Mouse (Mus musculus): ENCODE measurements around the gene Cox7a1. TPM values are rescaled to one million over a fixed set of nuclear protein-coding genes. Genes with fewer than 3 reads are reported as not detected.

Gene Cox7a1
- polyA plus RNA-seq, 1 experiment = 6.8 TPM

DNA sequence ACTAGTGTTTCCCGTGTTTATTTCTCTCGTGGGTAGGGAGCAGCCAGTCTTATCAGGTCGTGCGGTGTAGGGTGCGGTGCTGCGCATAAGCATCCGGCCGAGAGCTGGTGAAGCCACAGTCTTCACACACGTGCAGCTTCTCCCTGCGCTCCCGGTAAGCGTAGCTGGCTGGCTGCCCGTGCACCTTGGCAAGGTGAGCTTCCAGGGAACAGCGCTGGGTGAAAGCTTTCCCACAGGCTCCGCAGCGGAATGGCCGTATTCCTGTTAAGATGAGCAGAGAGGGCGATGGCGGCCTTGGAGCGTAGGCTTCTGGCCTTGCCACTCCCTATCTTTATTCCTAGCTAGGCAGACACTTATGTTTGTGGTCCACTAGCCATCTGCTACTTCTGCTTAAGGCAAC, 49.4 kb downstream of the Cox7a1 start:
- WGBS = 87% methylated on average over 20 of the region's 20 CpGs
- Histone ChIP-seq H3K27ac (ENCODE audit: control insufficient read depth, insufficient read depth, low read depth, low read length, poor library complexity) (no peak overlapping the region), H3K4me1 (ENCODE audit: control insufficient read depth, insufficient read depth, low read length) (peaks cover 1% of the 10 kb centered on the region; the same call in 1 of the 2 replicates), H3K4me3 (replicated peaks; ENCODE audit: control insufficient read depth, low read depth, low read length) (no peak overlapping the region)
- TF ChIP-seq CTCF (IDR thresholded peaks at IDR 0.05; ENCODE audit: control insufficient read depth, insufficient read depth, low read length) (no peak), POLR2A (IDR thresholded peaks at IDR 0.05; ENCODE audit: borderline replicate concordance, control insufficient read depth, low read depth, low read length) (no peak)

DNA sequence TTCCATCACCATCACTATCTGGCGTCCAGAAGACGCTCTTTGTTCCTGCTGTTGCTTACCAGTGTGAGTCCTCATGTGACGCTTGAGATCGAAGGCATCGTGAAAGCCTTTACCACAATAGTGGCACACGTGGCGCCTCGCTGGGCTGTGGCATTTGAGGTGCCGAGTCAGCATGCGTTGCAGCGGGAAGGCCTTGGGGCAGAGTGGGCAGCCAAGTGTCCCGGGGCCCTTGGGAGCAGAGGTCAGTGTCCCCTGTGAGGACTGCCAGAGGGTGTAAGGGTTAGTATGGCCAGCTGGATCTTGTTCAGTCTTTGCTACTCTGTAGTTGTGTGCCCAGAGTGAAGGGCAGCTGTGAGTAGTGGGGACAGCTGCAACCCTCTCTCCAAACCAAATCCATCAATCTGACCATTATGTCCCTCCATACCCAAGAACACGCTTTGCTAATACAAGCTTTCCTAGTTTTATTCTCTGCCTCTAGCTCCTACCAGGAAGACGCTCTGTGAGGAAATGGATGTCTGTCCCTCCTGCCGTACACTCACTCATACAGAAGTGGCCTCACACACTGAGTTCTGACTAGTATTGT, 50.4 kb downstream of the Cox7a1 start:
- Histone ChIP-seq H3K4me3 (replicated peaks; ENCODE audit: control insufficient read depth, low read depth, low read length) (no peak overlapping the region), H3K27ac (ENCODE audit: control insufficient read depth, insufficient read depth, low read depth, low read length, poor library complexity) (no peak overlapping the region), H3K4me1 (ENCODE audit: control insufficient read depth, insufficient read depth, low read length) (peaks cover 1% of the 10 kb centered on the region; the same call in 1 of the 2 replicates)
- WGBS = 89% methylated on average over 15 of the region's 15 CpGs
- TF ChIP-seq POLR2A (IDR thresholded peaks at IDR 0.05; ENCODE audit: borderline replicate concordance, control insufficient read depth, low read depth, low read length) (no peak), CTCF (IDR thresholded peaks at IDR 0.05; ENCODE audit: control insufficient read depth, insufficient read depth, low read length) (no peak)

DNA sequence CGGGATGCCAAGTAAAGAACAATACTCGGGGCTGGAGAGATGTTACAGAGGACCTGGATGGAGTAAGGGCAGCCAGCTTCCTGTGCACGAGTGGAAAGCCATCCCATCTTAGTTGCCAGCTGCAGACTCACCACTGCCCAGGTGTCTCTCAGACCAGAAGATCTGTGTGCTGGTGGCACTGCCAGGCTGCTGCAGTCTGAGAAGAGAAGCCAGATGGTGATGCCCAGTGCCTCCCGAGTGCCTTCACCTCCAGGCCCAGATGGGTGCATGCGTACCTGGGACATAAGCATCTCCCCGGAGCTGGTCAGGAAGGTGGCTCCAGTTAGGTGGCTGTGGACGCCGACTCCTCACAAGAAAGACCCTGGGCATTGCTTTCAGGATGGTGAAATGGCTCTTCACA, 51.1 kb downstream of the Cox7a1 start:
- H3K27ac ChIP-seq (ENCODE audit: control insufficient read depth, insufficient read depth, low read depth, low read length, poor library complexity) = no peak overlapping the region
- no peak for TF ChIP-seq POLR2A (IDR thresholded peaks at IDR 0.05; ENCODE audit: borderline replicate concordance, control insufficient read depth, low read depth, low read length)
- no peak for TF ChIP-seq CTCF (IDR thresholded peaks at IDR 0.05; ENCODE audit: control insufficient read depth, insufficient read depth, low read length)
- 84% methylated on average over 8 of the region's 8 CpGs for whole genome bisulfite sequencing
- H3K4me3 ChIP-seq (replicated peaks; ENCODE audit: control insufficient read depth, low read depth, low read length) = no peak overlapping the region
- H3K4me1 ChIP-seq (ENCODE audit: control insufficient read depth, insufficient read depth, low read length) = peaks cover 1% of the 10 kb centered on the region; the same call in 1 of the 2 replicates

DNA sequence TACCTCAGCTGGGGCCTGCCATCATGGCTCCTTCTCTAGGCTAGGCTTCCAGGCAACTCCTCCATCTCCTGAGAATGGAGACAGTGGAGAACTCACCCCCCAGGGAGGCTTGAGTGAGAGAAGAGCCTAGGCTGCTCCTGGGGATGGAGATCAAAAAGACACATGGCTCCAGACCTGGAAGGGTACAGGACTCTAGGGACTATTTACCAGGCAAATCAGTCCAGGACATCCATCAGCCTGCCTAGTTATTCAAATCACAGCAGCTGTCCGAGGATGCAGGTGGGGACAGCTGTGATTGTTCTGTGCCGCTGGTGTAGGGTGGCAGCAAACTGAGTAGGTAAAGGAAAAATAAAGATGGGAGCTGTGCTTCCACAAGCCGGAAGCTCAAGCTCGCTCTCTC, 51.7 kb downstream of the Cox7a1 start, which contains the start of gene Ovol3:
Gene Ovol3, minus strand, starts transcription at position 101 of the 400 bp plus-strand sequence.
- no peak within 1 kb of the TSS for H3K27ac ChIP-seq (ENCODE audit: control insufficient read depth, insufficient read depth, low read depth, low read length, poor library complexity)
- no peak for TF ChIP-seq POLR2A (IDR thresholded peaks at IDR 0.05; ENCODE audit: borderline replicate concordance, control insufficient read depth, low read depth, low read length)
- no peak for TF ChIP-seq CTCF (IDR thresholded peaks at IDR 0.05; ENCODE audit: control insufficient read depth, insufficient read depth, low read length)
- no peak within 1 kb of the TSS for H3K4me3 ChIP-seq (replicated peaks; ENCODE audit: control insufficient read depth, low read depth, low read length)
- peaks cover 1% of the 10 kb centered on the region; the same call in 1 of the 2 replicates for H3K4me1 ChIP-seq (ENCODE audit: control insufficient read depth, insufficient read depth, low read length)
- WGBS = 84% methylated on average over 4 of the region's 4 CpGs

Other genes with a start within 250 kb of the Cox7a1 start
- 1.2 and 3.2 TPM in 2 replicates for gene Zfp74, start 230.1 kb upstream of the Cox7a1 start, polyA plus RNA-seq (2011; ENCODE audit: insufficient read depth, insufficient read length, low replicate concordance, missing spikeins)
- gene Zfp568, start 200.2 kb upstream of the Cox7a1 start, polyA plus RNA-seq (2011; ENCODE audit: insufficient read depth, insufficient read length, low replicate concordance, missing spikeins) = 2.6 and 11.8 TPM in 2 replicates
- gene Zfp14, start 132.8 kb upstream of the Cox7a1 start, polyA plus RNA-seq (2011; ENCODE audit: insufficient read depth, insufficient read length, low replicate concordance, missing spikeins) = 0.52 and 0.66 TPM in 2 replicates
- gene Zfp82, start 111.2 kb upstream of the Cox7a1 start, polyA plus RNA-seq (2011; ENCODE audit: insufficient read depth, insufficient read length, low replicate concordance, missing spikeins) = 0.97 and 5.7 TPM in 2 replicates
- not detected in 2 replicates for gene Gm26920, start 93.7 kb upstream of the Cox7a1 start, polyA plus RNA-seq (2011; ENCODE audit: insufficient read depth, insufficient read length, low replicate concordance, missing spikeins)
- 2.0 and 5.9 TPM in 2 replicates for gene Zfp566, start 93.6 kb upstream of the Cox7a1 start, polyA plus RNA-seq (2011; ENCODE audit: insufficient read depth, insufficient read length, low replicate concordance, missing spikeins)
- gene Zfp260, start 89.4 kb upstream of the Cox7a1 start, polyA plus RNA-seq (2011; ENCODE audit: insufficient read depth, insufficient read length, low replicate concordance, missing spikeins) = 9.3 and 27.6 TPM in 2 replicates
- 0.57 and 0.95 TPM in 2 replicates for gene Zfp382, start 62.2 kb upstream of the Cox7a1 start, polyA plus RNA-seq (2011; ENCODE audit: insufficient read depth, insufficient read length, low replicate concordance, missing spikeins)
- gene Zfp146, start 14.4 kb upstream of the Cox7a1 start, polyA plus RNA-seq (2011; ENCODE audit: insufficient read depth, insufficient read length, low replicate concordance, missing spikeins) = 11.2 and 13.7 TPM in 2 replicates
- 120 and 171 TPM in 2 replicates for gene Capns1, start 14.7 kb downstream of the Cox7a1 start, polyA plus RNA-seq (2011; ENCODE audit: insufficient read depth, insufficient read length, low replicate concordance, missing spikeins)
- 41.5 and 50.8 TPM in 2 replicates for gene Polr2i, start 47.8 kb downstream of the Cox7a1 start, polyA plus RNA-seq (2011; ENCODE audit: insufficient read depth, insufficient read length, low replicate concordance, missing spikeins)
- 24.0 and 67.8 TPM in 2 replicates for gene Tbcb, start 48.1 kb downstream of the Cox7a1 start, polyA plus RNA-seq (2011; ENCODE audit: insufficient read depth, insufficient read length, low replicate concordance, missing spikeins)
- gene Ovol3, start 51.6 kb downstream of the Cox7a1 start, polyA plus RNA-seq (2011; ENCODE audit: insufficient read depth, insufficient read length, low replicate concordance, missing spikeins) = not detected in 2 replicates
- gene Thap8, start 96.0 kb downstream of the Cox7a1 start, polyA plus RNA-seq (2011; ENCODE audit: insufficient read depth, insufficient read length, low replicate concordance, missing spikeins) = not detected in 2 replicates
- gene Wdr62, start 96.3 kb downstream of the Cox7a1 start, polyA plus RNA-seq (2011; ENCODE audit: insufficient read depth, insufficient read length, low replicate concordance, missing spikeins) = 33.7 and 45.3 TPM in 2 replicates
- gene Clip3, start 107.6 kb downstream of the Cox7a1 start, polyA plus RNA-seq (2011; ENCODE audit: insufficient read depth, insufficient read length, low replicate concordance, missing spikeins) = 3.2 and 3.5 TPM in 2 replicates
- gene Alkbh6, start 124.6 kb downstream of the Cox7a1 start, polyA plus RNA-seq (2011; ENCODE audit: insufficient read depth, insufficient read length, low replicate concordance, missing spikeins) = 11.7 and 23.3 TPM in 2 replicates
- 1.3 and 8.9 TPM in 2 replicates for gene Syne4, start 130.7 kb downstream of the Cox7a1 start, polyA plus RNA-seq (2011; ENCODE audit: insufficient read depth, insufficient read length, low replicate concordance, missing spikeins)
- gene E130208F15Rik, start 137.6 kb downstream of the Cox7a1 start, polyA plus RNA-seq (2011; ENCODE audit: insufficient read depth, insufficient read length, low replicate concordance, missing spikeins) = 0.56 TPM in 1 of 2 replicates, not detected in the other
- gene Sdhaf1, start 139.8 kb downstream of the Cox7a1 start, polyA plus RNA-seq (2011; ENCODE audit: insufficient read depth, insufficient read length, low replicate concordance, missing spikeins) = 6.3 and 10.1 TPM in 2 replicates
- gene Lrfn3, start 178.6 kb downstream of the Cox7a1 start, polyA plus RNA-seq (2011; ENCODE audit: insufficient read depth, insufficient read length, low replicate concordance, missing spikeins) = 0.45 and 0.70 TPM in 2 replicates
- gene Tyrobp, start 229.6 kb downstream of the Cox7a1 start, polyA plus RNA-seq (2011; ENCODE audit: insufficient read depth, insufficient read length, low replicate concordance, missing spikeins) = 164 and 433 TPM in 2 replicates
- gene Hcst, start 235.7 kb downstream of the Cox7a1 start, polyA plus RNA-seq (2011; ENCODE audit: insufficient read depth, insufficient read length, low replicate concordance, missing spikeins) = 47.8 and 107 TPM in 2 replicates
- 12.3 and 34.2 TPM in 2 replicates for gene Nfkbid, start 237.6 kb downstream of the Cox7a1 start, polyA plus RNA-seq (2011; ENCODE audit: insufficient read depth, insufficient read length, low replicate concordance, missing spikeins)